Mouse (Mus musculus): Measurements from ENCODE around the gene Nup107. TPM values are rescaled to one million over a fixed set of nuclear protein-coding genes. Genes with fewer than 3 reads are reported as not detected.

Gene Nup107
- polyA plus RNA-seq, 1 experiment from 2014 or later = 30.0 TPM

GRCm38 (mm10) chr10:117782491-117783260, 9.8 kb downstream of the Nup107 start:
- ATAC-seq (ENCODE audit: low read depth) = no peak
- no peaks in the 10 kb centered on the region for H3K9me3 ChIP-seq (replicated peaks; ENCODE audit: control insufficient read depth, low read length)
- 88% methylated on average over 14 of the region's 14 CpGs for WGBS (ENCODE audit: insufficient replicate concordance)

GRCm38 (mm10) chr10:117782056-117782455, 10.4 kb downstream of the Nup107 start:
- 93% methylated on average over 2 of the region's 2 CpGs for WGBS (ENCODE audit: insufficient replicate concordance)
- no peak for ATAC-seq (ENCODE audit: low read depth)
- Histone ChIP-seq H3K36me3 (ENCODE audit: control insufficient read depth, insufficient read depth) (peaks cover 57% of the 10 kb centered on the region), H3K27me3 (ENCODE audit: control insufficient read depth, insufficient read depth, low read depth, low read length) (no peaks in the 10 kb centered on the region), H3K4me2 (ENCODE audit: low read depth, low read length) (no peak overlapping the region), H3K27ac (ENCODE audit: low read length) (no peak overlapping the region), H3K9me3 (replicated peaks; ENCODE audit: control insufficient read depth, low read length) (no peaks in the 10 kb centered on the region), H3K4me3 (ENCODE audit: low read depth, low read length) (no peak overlapping the region), H3K9ac (ENCODE audit: low read depth, low read length) (no peak overlapping the region), H3K4me1 (ENCODE audit: control insufficient read depth, low read depth, low read length) (no peaks in the 10 kb centered on the region)

More at GRCm38 (mm10) chr10:117782491-117783260, 9.8 kb downstream of the Nup107 start:
- Histone ChIP-seq H3K36me3 (ENCODE audit: control insufficient read depth, insufficient read depth) (peaks cover 55% of the 10 kb centered on the region), H3K27ac (ENCODE audit: low read length) (no peak overlapping the region), H3K9ac (ENCODE audit: low read depth, low read length) (no peak overlapping the region), H3K4me1 (ENCODE audit: control insufficient read depth, low read depth, low read length) (no peaks in the 10 kb centered on the region), H3K27me3 (ENCODE audit: control insufficient read depth, insufficient read depth, low read depth, low read length) (no peaks in the 10 kb centered on the region), H3K4me2 (ENCODE audit: low read depth, low read length) (no peak overlapping the region), H3K4me3 (ENCODE audit: low read depth, low read length) (no peak overlapping the region)

DNA sequence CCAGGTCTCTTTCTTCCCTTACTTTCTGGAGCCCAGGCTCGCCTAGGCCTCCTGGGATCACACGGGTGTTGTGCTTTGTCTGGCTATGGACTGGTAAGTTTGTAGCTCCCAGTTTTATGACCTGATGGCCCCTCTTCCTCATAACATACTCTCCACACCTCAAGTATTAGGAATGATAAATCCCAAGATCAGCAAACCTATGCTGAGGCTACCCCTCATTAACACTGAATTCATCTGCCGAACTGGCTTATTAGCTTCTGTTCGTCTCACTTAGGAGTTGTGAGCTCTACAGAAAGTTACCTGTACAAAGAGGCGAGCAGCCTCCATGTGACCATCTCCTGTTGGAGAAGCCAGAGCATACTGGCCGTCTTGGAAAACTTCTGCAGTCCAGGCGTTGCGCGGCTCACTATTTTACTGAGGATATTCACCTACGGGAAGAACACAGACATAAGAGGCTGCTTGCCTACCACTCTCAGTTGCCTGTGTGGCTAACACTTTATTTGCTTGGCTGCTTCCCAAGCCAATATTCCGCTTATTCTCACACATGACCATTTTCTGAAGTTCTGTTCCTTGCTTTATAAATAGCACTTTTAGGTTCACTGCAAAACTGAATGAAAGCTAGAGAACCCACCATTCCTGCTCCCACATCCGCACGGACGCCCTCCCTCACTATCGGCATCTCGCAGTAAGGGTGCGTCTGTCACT, 11.3 kb downstream of the Nup107 start:
- Histone ChIP-seq H3K4me2 (ENCODE audit: low read depth, low read length) (no peak overlapping the region), H3K27me3 (ENCODE audit: control insufficient read depth, insufficient read depth, low read depth, low read length) (no peaks in the 10 kb centered on the region), H3K4me1 (ENCODE audit: control insufficient read depth, low read depth, low read length) (no peaks in the 10 kb centered on the region), H3K4me3 (ENCODE audit: low read depth, low read length) (no peak overlapping the region), H3K27ac (ENCODE audit: low read length) (no peak overlapping the region), H3K9me3 (replicated peaks; ENCODE audit: control insufficient read depth, low read length) (no peaks in the 10 kb centered on the region), H3K36me3 (ENCODE audit: control insufficient read depth, insufficient read depth) (peaks cover 56% of the 10 kb centered on the region), H3K9ac (ENCODE audit: low read depth, low read length) (no peak overlapping the region)
- no peak for ATAC-seq (ENCODE audit: low read depth)
- 90% methylated on average over 17 of the region's 17 CpGs for WGBS (ENCODE audit: insufficient replicate concordance)

DNA sequence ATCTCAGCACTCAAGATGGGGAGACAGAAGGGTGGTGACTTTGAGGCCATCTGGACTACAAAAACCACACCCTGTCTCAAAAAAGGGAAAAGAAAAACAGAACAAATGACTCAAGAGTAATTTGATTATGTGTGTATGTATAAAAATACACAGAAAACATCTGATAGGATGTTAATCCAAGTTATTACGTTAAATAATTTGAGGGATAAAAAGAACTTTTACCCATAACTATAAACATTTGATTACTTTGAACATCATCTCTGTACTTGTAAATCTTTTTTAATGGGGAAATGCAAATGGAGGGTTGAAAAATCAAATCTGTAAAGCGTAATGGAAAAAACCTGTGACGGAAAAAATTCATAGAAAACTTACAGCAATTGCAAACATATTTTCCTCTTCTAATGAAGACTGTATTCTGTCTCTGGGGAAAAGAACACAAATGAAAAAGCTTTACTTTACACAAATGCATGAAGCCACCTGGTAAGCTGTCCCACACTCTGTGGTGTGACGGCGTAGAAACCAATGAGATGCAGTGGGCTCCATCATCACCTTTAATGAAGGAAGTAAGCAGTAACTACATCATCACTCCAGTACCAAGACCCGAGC, 12.1 kb downstream of the Nup107 start:
- Histone ChIP-seq H3K27ac (ENCODE audit: low read length) (no peak overlapping the region), H3K4me3 (ENCODE audit: low read depth, low read length) (no peak overlapping the region), H3K36me3 (ENCODE audit: control insufficient read depth, insufficient read depth) (peaks cover 59% of the 10 kb centered on the region), H3K4me1 (ENCODE audit: control insufficient read depth, low read depth, low read length) (no peaks in the 10 kb centered on the region), H3K27me3 (ENCODE audit: control insufficient read depth, insufficient read depth, low read depth, low read length) (no peaks in the 10 kb centered on the region), H3K9me3 (replicated peaks; ENCODE audit: control insufficient read depth, low read length) (no peaks in the 10 kb centered on the region), H3K9ac (ENCODE audit: low read depth, low read length) (no peak overlapping the region), H3K4me2 (ENCODE audit: low read depth, low read length) (no peak overlapping the region)
- ATAC-seq (ENCODE audit: low read depth) = no peak
- 90% methylated on average over 6 of the region's 6 CpGs for WGBS (ENCODE audit: insufficient replicate concordance)

DNA sequence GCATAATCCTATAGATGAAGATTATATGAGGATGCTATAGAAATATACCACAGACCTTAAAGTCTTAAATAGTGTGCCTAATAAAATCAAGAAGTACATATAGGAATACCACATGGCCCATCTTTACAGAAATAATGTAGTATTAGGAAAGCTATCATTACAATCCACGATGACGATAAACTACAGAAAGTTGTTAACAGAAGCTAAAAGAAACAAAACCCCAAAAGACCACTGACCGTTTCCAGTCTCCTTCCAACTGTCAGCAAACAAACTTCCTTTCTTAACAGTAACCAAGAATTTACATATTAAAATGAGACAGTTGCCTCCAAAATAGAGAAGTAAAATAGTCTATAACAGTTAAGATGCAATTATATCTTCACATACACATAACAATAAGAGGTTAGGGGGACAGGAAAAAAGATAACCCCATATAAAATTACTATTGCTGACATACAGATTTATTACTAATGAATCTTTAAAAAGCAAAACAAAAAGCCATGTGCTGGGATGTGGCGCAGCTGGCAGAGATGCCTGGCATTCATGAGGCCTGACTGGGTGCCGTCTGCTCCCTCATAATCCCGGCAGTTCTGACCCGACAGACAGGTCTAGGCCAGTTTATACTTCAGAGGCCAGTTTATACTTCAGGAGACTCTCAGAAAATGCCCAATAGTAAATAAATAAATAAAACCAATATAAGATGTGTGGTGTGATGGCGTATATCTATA, 12.8 kb downstream of the Nup107 start:
- no peak overlapping the region for H3K27ac ChIP-seq (ENCODE audit: low read length)
- ATAC-seq (ENCODE audit: low read depth) = no peak
- no peak overlapping the region for H3K4me2 ChIP-seq (ENCODE audit: low read depth, low read length)
- no peaks in the 10 kb centered on the region for H3K27me3 ChIP-seq (ENCODE audit: control insufficient read depth, insufficient read depth, low read depth, low read length)
- no peak overlapping the region for H3K9ac ChIP-seq (ENCODE audit: low read depth, low read length)
- WGBS (ENCODE audit: insufficient replicate concordance) = 80% methylated on average over 8 of the region's 8 CpGs
- no peaks in the 10 kb centered on the region for H3K9me3 ChIP-seq (replicated peaks; ENCODE audit: control insufficient read depth, low read length)
- peaks cover 59% of the 10 kb centered on the region for H3K36me3 ChIP-seq (ENCODE audit: control insufficient read depth, insufficient read depth)
- H3K4me3 ChIP-seq (ENCODE audit: low read depth, low read length) = no peak overlapping the region
- H3K4me1 ChIP-seq (ENCODE audit: control insufficient read depth, low read depth, low read length) = no peaks in the 10 kb centered on the region

GRCm38 (mm10) chr10:117778951-117779350, 13.6 kb downstream of the Nup107 start:
- ATAC-seq (ENCODE audit: low read depth) = no peak
- Histone ChIP-seq H3K27ac (ENCODE audit: low read length) (no peak overlapping the region), H3K27me3 (ENCODE audit: control insufficient read depth, insufficient read depth, low read depth, low read length) (no peaks in the 10 kb centered on the region), H3K4me2 (ENCODE audit: low read depth, low read length) (no peak overlapping the region), H3K4me3 (ENCODE audit: low read depth, low read length) (no peak overlapping the region), H3K36me3 (ENCODE audit: control insufficient read depth, insufficient read depth) (peaks cover 62% of the 10 kb centered on the region), H3K9ac (ENCODE audit: low read depth, low read length) (no peak overlapping the region), H3K4me1 (ENCODE audit: control insufficient read depth, low read depth, low read length) (no peaks in the 10 kb centered on the region), H3K9me3 (replicated peaks; ENCODE audit: control insufficient read depth, low read length) (no peaks in the 10 kb centered on the region)
- WGBS (ENCODE audit: insufficient replicate concordance) = 80% methylated on average over 4 of the region's 4 CpGs

GRCm38 (mm10) chr10:117778328-117778910, 14.1 kb downstream of the Nup107 start:
- no peaks in the 10 kb centered on the region for H3K27me3 ChIP-seq (ENCODE audit: control insufficient read depth, insufficient read depth, low read depth, low read length)
- H3K27ac ChIP-seq (ENCODE audit: low read length) = no peak overlapping the region
- no peak overlapping the region for H3K4me3 ChIP-seq (ENCODE audit: low read depth, low read length)
- no peaks in the 10 kb centered on the region for H3K4me1 ChIP-seq (ENCODE audit: control insufficient read depth, low read depth, low read length)
- no peak for ATAC-seq (ENCODE audit: low read depth)
- H3K4me2 ChIP-seq (ENCODE audit: low read depth, low read length) = no peak overlapping the region
- peaks cover 61% of the 10 kb centered on the region for H3K36me3 ChIP-seq (ENCODE audit: control insufficient read depth, insufficient read depth)
- 85% methylated on average over 12 of the region's 12 CpGs for WGBS (ENCODE audit: insufficient replicate concordance)
- H3K9ac ChIP-seq (ENCODE audit: low read depth, low read length) = no peak overlapping the region
- H3K9me3 ChIP-seq (replicated peaks; ENCODE audit: control insufficient read depth, low read length) = no peaks in the 10 kb centered on the region

DNA sequence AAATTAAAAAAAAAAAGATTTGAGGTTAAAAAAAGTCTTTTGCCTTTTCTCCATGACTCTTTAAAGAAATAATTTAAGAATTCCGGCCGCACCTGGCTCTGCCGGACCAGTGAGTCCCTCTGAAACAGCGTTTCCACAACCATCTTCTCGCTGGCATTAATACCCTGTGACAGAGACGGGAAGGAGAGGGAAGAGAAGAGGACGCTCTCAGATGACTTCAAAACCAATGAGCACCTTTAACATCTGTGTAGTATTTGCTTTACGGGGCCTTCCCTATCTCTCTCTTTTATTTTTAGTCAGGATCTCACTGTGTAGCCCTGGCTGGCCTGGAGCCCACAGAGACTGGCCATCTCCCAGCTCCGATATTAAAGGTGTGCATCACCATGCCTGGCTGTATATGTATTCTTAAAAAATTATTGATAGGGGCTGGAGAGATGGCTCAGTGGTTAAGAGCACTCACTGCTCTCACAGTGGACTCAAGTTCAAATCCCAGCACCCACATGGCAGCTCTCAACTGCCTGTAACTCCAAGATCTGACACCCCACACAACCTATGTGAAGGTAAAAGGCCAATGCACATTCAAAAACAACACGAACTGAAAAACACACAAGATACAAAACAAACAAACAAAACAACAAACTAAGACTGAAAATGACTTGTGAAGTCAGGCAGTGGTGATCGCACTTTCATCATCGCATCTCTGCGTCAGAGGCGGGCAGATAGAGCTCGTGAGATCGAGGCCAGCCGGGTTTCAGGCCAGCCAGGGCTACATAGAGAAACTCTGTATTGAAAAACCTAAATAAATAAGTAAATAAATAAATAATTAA, 14.8 kb downstream of the Nup107 start:
- Histone ChIP-seq H3K27me3 (ENCODE audit: control insufficient read depth, insufficient read depth, low read depth, low read length) (no peaks in the 10 kb centered on the region), H3K4me2 (ENCODE audit: low read depth, low read length) (no peak overlapping the region), H3K4me1 (ENCODE audit: control insufficient read depth, low read depth, low read length) (no peaks in the 10 kb centered on the region), H3K36me3 (ENCODE audit: control insufficient read depth, insufficient read depth) (peaks cover 65% of the 10 kb centered on the region), H3K9me3 (replicated peaks; ENCODE audit: control insufficient read depth, low read length) (no peaks in the 10 kb centered on the region), H3K27ac (ENCODE audit: low read length) (no peak overlapping the region), H3K9ac (ENCODE audit: low read depth, low read length) (no peak overlapping the region), H3K4me3 (ENCODE audit: low read depth, low read length) (no peak overlapping the region)
- 82% methylated on average over 17 of the region's 17 CpGs for WGBS (ENCODE audit: insufficient replicate concordance)
- ATAC-seq (ENCODE audit: low read depth) = no peak

All from liver, embryonic 16.5 days (tissue).